Comparison of ENCODE assay signal across 1 mouse cellular context in the genomic region with DNA sequence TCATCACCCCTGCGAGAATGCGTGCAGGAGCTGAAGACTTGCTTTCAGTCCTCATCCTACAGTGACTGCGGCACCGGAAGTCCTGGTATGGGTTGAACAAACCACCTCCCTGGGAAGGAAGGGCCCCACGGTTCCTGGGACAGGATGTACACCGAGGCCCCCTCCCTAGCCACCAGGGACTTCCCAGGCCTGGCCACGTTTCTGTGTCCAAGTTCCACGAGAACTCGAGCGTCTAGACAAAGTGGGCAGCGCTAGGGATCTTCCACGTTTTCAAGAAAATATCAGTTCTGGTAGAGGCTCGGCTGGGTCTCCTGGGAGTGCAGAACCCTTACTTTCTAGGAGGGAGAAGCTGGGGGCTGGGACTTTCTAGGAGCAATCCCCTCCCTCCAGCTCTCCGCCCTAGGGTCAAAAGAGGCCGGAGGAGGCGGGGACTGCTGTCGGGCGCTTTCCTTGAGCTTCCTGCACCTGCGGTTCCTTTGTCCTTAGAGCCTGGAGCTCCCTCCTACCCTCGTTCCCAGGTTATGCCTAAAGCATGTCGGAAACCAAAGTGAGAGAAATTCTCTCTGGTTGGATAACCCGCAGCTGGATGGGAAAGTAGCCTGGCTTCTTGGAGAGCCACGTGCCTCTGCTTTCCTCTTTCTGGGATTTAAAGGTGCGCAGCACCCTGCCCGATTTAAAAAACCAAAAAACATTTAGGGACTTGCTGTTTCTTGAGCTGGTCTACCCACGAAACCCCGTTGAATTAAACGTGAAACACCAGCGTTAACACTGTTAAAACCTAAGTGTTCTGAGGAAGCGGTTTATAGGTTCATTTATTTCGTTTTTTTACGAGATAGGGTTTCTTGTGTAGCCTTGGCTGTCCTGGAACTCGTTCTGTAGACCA.
TF ChIP-seq lines count a peak whose summit lies in the region.

No protein-coding gene starts in this region.

TF ChIP-seq in CH12.LX, 34 proteins besides CTCF, POLR2A, EP300 and RAD21 (continued from another document):
- TF ChIP-seq MYC (IDR thresholded peaks at IDR 0.05; ENCODE audit: low read depth, low read length) (peak; percentile 26), NRF1 (IDR thresholded peaks at IDR 0.05; ENCODE audit: low read depth, low read length) (0 out of 2 replicates have a peak, but pooled peaks have one; percentile 18), BHLHE40 (IDR thresholded peaks at IDR 0.05; ENCODE audit: low read depth, low read length) (0 out of 2 replicates have a peak, but pooled peaks have one; percentile 14), ZNF384 (IDR thresholded peaks at IDR 0.05; ENCODE audit: low read depth, low read length) (no peak), KAT2A (IDR thresholded peaks at IDR 0.05; ENCODE audit: insufficient replicate concordance, low read length) (0 out of 2 replicates have a peak, but pooled peaks have one; percentile 6), MXI1 (IDR thresholded peaks at IDR 0.05; ENCODE audit: low read depth, low read length) (peak; percentile 86; the same call in 1 of the 2 replicates), USF2 (conservative IDR thresholded peaks at IDR 0.05; ENCODE audit: low read depth, low read length) (no peak), TCF12 (IDR thresholded peaks at IDR 0.05; ENCODE audit: low read depth, low read length) (peak; percentile 62), SIN3A (IDR thresholded peaks at IDR 0.05; ENCODE audit: low read length) (peak; percentile 75; the same call in 1 of the 2 replicates), ZC3H11A (IDR thresholded peaks at IDR 0.05; ENCODE audit: low read depth, low read length) (no peak), POLR2AphosphoS2 (IDR thresholded peaks at IDR 0.05; ENCODE audit: low read depth, low read length) (peak; percentile 55; the same call in 1 of the 2 replicates), MAZ (IDR thresholded peaks at IDR 0.05; ENCODE audit: low read depth, low read length) (peak; percentile 36; the same call in 1 of the 2 replicates), CHD1 (IDR thresholded peaks at IDR 0.05; ENCODE audit: low read depth, low read length) (no peak), RCOR1 (conservative IDR thresholded peaks at IDR 0.05; ENCODE audit: low read depth, low read length) (no peak), ZMIZ1 (IDR thresholded peaks at IDR 0.05; ENCODE audit: low read depth, low read length) (peak; percentile 22; the same call in 1 of the 2 replicates), ETS1 (conservative IDR thresholded peaks at IDR 0.05; ENCODE audit: low read depth, low read length) (peak; percentile 34; the same call in 1 of the 2 replicates), JUND (conservative IDR thresholded peaks at IDR 0.05; ENCODE audit: low read depth, low read length) (no peak), GABPA (IDR thresholded peaks at IDR 0.05; ENCODE audit: insufficient replicate concordance, low read depth, low read length) (no peak), JUN (IDR thresholded peaks at IDR 0.05; ENCODE audit: insufficient read depth, low read depth, low read length) (no peak), MAFK (IDR thresholded peaks at IDR 0.05; ENCODE audit: insufficient replicate concordance, low read length) (no peak), TBP (conservative IDR thresholded peaks at IDR 0.05; ENCODE audit: low read depth, low read length) (0 out of 2 replicates have a peak, but pooled peaks have one; percentile 11)
